Mouse (Mus musculus) CH12.LX (cell line): ENCODE measurements around the gene Ap2s1.

Experiments used
- CTCF ChIP-seq, 2 experiments: IDR thresholded peaks in 1 of 2; conservative IDR thresholded peaks in 1 of 2; 2 replicates each; pipeline ENCODE4 v1.5.1; 2011 to 2012; ENCODE audit warnings: low read depth in 2 of 2, low read length in 2 of 2, improper control_type of control experiment in 1 of 2, inconsistent platforms in 1 of 2, mild to moderate bottlenecking in 1 of 2, moderate library complexity in 1 of 2
- ETS1 ChIP-seq: conservative IDR thresholded peaks from 2 replicates; pipeline ENCODE4 v1.6.1; 2012; ENCODE audit warnings: low read depth, mild to moderate bottlenecking, inconsistent platforms, low read length, improper control_type of control experiment, moderate library complexity
- GABPA ChIP-seq: IDR thresholded peaks from 2 replicates; pipeline ENCODE4 v1.6.1; 2012; ENCODE audit warnings: low read depth, low read length, improper control_type of control experiment, inconsistent platforms; ENCODE audit not compliant: insufficient replicate concordance
- HCFC1 ChIP-seq: IDR thresholded peaks from 2 replicates; pipeline ENCODE4 v1.6.1; 2012; ENCODE audit warnings: low read depth, mild to moderate bottlenecking, inconsistent platforms, low read length, improper control_type of control experiment
- MAX ChIP-seq: IDR thresholded peaks from 2 replicates; pipeline ENCODE4 v1.6.1; 2011; ENCODE audit warnings: low read length, improper control_type of control experiment
- PAX5 ChIP-seq: IDR thresholded peaks from 2 replicates; pipeline ENCODE4 v1.6.1; 2012; ENCODE audit warnings: low read length, inconsistent platforms, mixed read lengths
- POLR2A ChIP-seq: IDR thresholded peaks from 2 replicates; pipeline ENCODE4 v1.6.1; 2011; ENCODE audit warnings: low read depth, mild to moderate bottlenecking, improper control_type of control experiment, low read length
- ZC3H11A ChIP-seq: IDR thresholded peaks from 2 replicates; pipeline ENCODE4 v1.6.1; 2012; ENCODE audit warnings: low read depth, mild to moderate bottlenecking, inconsistent platforms, low read length, improper control_type of control experiment

- TF ChIP-seq CTCF (conservative IDR thresholded peaks at IDR 0.05 in 1 of 2, IDR thresholded peaks at IDR 0.05 in 1 of 2; ENCODE audit: low read depth in 2 of 2, low read length in 2 of 2) (no peak), HCFC1 (no peak), MAX (no peak), GABPA (no peak), ZC3H11A (no peak), ETS1 (no peak), PAX5 (no peak), POLR2A (no peak)
Measured at GRCm38 (mm10) chr7:16739056-16739604, 920 bp downstream of the Ap2s1 start.
